Mouse (Mus musculus): ENCODE measurements at regions not wholly inside any gene's neighbourhood (a gene's known extent, or its start where the extent isn't known, plus 50 kb on each side); places are given as distances from the start of the nearest gene placed in this dataset.

- no peak overlapping the region for H3K4me3 ChIP-seq (ENCODE audit: low read depth, low read length)
- no peak overlapping the region for H3K27ac ChIP-seq (replicated peaks; ENCODE audit: low read depth, low read length)
- 57% methylated on average over 6 of the region's 6 CpGs for WGBS
- no peaks in the 10 kb centered on the region for H3K4me1 ChIP-seq (ENCODE audit: control insufficient read depth, insufficient read depth, low read length)
- H3K36me3 ChIP-seq (replicated peaks; ENCODE audit: control insufficient read depth, insufficient read depth, low read depth, low read length), result no peaks in the 10 kb centered on the region
- no peak overlapping the region for H3K4me2 ChIP-seq (ENCODE audit: low read depth, low read length)
- no peak for ATAC-seq (replicated peaks; ENCODE audit: insufficient number of reproducible peaks, low FRiP score, low TSS enrichment, low read depth)
- no peak overlapping the region for H3K9ac ChIP-seq (replicated peaks; ENCODE audit: low read length)
- H3K9me3 ChIP-seq (replicated peaks; ENCODE audit: control insufficient read depth, low read length), result no peaks in the 10 kb centered on the region
- H3K27me3 ChIP-seq (ENCODE audit: control insufficient read depth, insufficient read depth, low read length), result no peaks in the 10 kb centered on the region
- DNase-seq (ENCODE audit: low spot score), result no peak
Observed at GRCm38 (mm10) chr8:109104798-109105326, 389.0 kb upstream of the Pmfbp1 start.

GRCm38 (mm10) chr8:109105693-109106092, 388.1 kb upstream of the Pmfbp1 start:
- ATAC-seq (replicated peaks; ENCODE audit: insufficient number of reproducible peaks, low FRiP score, low TSS enrichment, low read depth), result no peak
- Histone ChIP-seq H3K4me2 (ENCODE audit: low read depth, low read length) (no peak overlapping the region), H3K4me1 (ENCODE audit: control insufficient read depth, insufficient read depth, low read length) (no peaks in the 10 kb centered on the region), H3K36me3 (replicated peaks; ENCODE audit: control insufficient read depth, insufficient read depth, low read depth, low read length) (no peaks in the 10 kb centered on the region), H3K27ac (replicated peaks; ENCODE audit: low read depth, low read length) (no peak overlapping the region), H3K9me3 (replicated peaks; ENCODE audit: control insufficient read depth, low read length) (no peaks in the 10 kb centered on the region), H3K4me3 (ENCODE audit: low read depth, low read length) (no peak overlapping the region), H3K9ac (replicated peaks; ENCODE audit: low read length) (no peak overlapping the region), H3K27me3 (ENCODE audit: control insufficient read depth, insufficient read depth, low read length) (no peaks in the 10 kb centered on the region)
- 33% methylated on average over 6 of the region's 6 CpGs for WGBS
- DNase-seq (ENCODE audit: low spot score), result no peak

- no peak overlapping the region for H3K4me3 ChIP-seq (ENCODE audit: low read depth, low read length)
- no peaks in the 10 kb centered on the region for H3K4me1 ChIP-seq (ENCODE audit: control insufficient read depth, insufficient read depth, low read length)
- no peaks in the 10 kb centered on the region for H3K27me3 ChIP-seq (ENCODE audit: control insufficient read depth, insufficient read depth, low read length)
- H3K4me2 ChIP-seq (ENCODE audit: low read depth, low read length), result no peak overlapping the region
- 39% methylated on average over 9 of the region's 9 CpGs for WGBS
- no peak overlapping the region for H3K9ac ChIP-seq (replicated peaks; ENCODE audit: low read length)
- H3K36me3 ChIP-seq (replicated peaks; ENCODE audit: control insufficient read depth, insufficient read depth, low read depth, low read length), result no peaks in the 10 kb centered on the region
- H3K9me3 ChIP-seq (replicated peaks; ENCODE audit: control insufficient read depth, low read length), result no peaks in the 10 kb centered on the region
- DNase-seq (ENCODE audit: low spot score), result peak; percentile 26
- ATAC-seq (replicated peaks; ENCODE audit: insufficient number of reproducible peaks, low FRiP score, low TSS enrichment, low read depth), result no peak
- no peak overlapping the region for H3K27ac ChIP-seq (replicated peaks; ENCODE audit: low read depth, low read length)
Observed at GRCm38 (mm10) chr8:109106971-109107370, 386.9 kb upstream of the Pmfbp1 start.

DNA sequence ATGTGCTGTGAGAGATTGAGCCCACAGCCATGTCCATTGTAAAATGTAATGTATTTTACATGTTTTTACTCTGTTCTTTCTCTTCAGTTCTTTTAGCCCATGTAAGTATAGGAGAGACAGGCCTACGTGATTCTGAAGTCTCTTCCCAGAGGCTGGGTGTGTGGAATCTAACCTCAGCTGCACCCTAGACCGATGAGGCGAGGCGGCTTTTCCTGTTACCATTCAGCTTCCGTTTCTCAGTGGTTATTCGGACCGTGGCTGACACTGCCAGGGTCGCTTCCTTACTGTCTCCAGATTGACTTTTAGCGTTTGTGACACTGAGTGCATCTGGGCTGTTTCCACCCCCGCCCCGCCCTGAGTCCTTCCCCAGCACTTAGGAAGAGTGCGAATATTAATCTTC, 386.1 kb upstream of the Pmfbp1 start:
- ATAC-seq (replicated peaks; ENCODE audit: insufficient number of reproducible peaks, low FRiP score, low TSS enrichment, low read depth) (no peak), DNase-seq (ENCODE audit: low spot score) (no peak)
- Histone ChIP-seq H3K4me1 (ENCODE audit: control insufficient read depth, insufficient read depth, low read length) (no peaks in the 10 kb centered on the region), H3K9me3 (replicated peaks; ENCODE audit: control insufficient read depth, low read length) (no peaks in the 10 kb centered on the region), H3K4me3 (ENCODE audit: low read depth, low read length) (no peak overlapping the region), H3K36me3 (replicated peaks; ENCODE audit: control insufficient read depth, insufficient read depth, low read depth, low read length) (no peaks in the 10 kb centered on the region), H3K27me3 (ENCODE audit: control insufficient read depth, insufficient read depth, low read length) (no peaks in the 10 kb centered on the region), H3K4me2 (ENCODE audit: low read depth, low read length) (no peak overlapping the region), H3K9ac (replicated peaks; ENCODE audit: low read length) (no peak overlapping the region), H3K27ac (replicated peaks; ENCODE audit: low read depth, low read length) (no peak overlapping the region)
- 58% methylated on average over 12 of the region's 12 CpGs for WGBS

- Histone ChIP-seq H3K4me2 (ENCODE audit: low read depth, low read length) (no peak overlapping the region), H3K9me3 (replicated peaks; ENCODE audit: control insufficient read depth, low read length) (no peaks in the 10 kb centered on the region), H3K4me3 (ENCODE audit: low read depth, low read length) (no peak overlapping the region), H3K36me3 (replicated peaks; ENCODE audit: control insufficient read depth, insufficient read depth, low read depth, low read length) (no peaks in the 10 kb centered on the region), H3K4me1 (ENCODE audit: control insufficient read depth, insufficient read depth, low read length) (no peaks in the 10 kb centered on the region), H3K9ac (replicated peaks; ENCODE audit: low read length) (no peak overlapping the region), H3K27me3 (ENCODE audit: control insufficient read depth, insufficient read depth, low read length) (no peaks in the 10 kb centered on the region), H3K27ac (replicated peaks; ENCODE audit: low read depth, low read length) (no peak overlapping the region)
- 76% methylated on average over 4 of the region's 4 CpGs for WGBS
- no peak for ATAC-seq (replicated peaks; ENCODE audit: insufficient number of reproducible peaks, low FRiP score, low TSS enrichment, low read depth)
- DNase-seq (ENCODE audit: low spot score), result no peak
Observed at GRCm38 (mm10) chr8:109109390-109109789, 384.4 kb upstream of the Pmfbp1 start.

DNA sequence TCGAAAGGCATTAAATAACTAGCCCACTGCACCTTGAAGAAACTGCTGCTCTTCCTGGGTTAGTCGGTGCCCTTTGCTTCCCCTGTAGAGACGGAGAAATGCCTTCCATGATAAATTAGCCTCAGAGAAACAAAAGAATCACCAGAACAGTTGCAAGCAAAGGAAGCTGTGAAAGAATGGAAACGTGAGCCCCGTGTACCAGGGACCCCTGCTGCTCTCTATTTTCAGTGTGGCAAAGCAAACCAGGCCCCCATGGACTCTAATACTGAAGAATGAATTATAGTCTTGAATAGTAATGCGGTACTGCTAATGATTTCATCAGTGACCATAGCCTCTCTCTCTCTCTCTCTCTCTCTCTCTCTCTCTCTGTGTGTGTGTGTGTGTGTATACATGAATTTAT, 372.1 kb upstream of the Pmfbp1 start:
- Histone ChIP-seq H3K36me3 (replicated peaks; ENCODE audit: control insufficient read depth, insufficient read depth, low read depth, low read length) (no peaks in the 10 kb centered on the region), H3K27me3 (ENCODE audit: control insufficient read depth, insufficient read depth, low read length) (no peaks in the 10 kb centered on the region), H3K4me2 (ENCODE audit: low read depth, low read length) (no peak overlapping the region), H3K9ac (replicated peaks; ENCODE audit: low read length) (no peak overlapping the region), H3K9me3 (replicated peaks; ENCODE audit: control insufficient read depth, low read length) (no peaks in the 10 kb centered on the region), H3K27ac (replicated peaks; ENCODE audit: low read depth, low read length) (no peak overlapping the region), H3K4me3 (ENCODE audit: low read depth, low read length) (no peak overlapping the region), H3K4me1 (ENCODE audit: control insufficient read depth, insufficient read depth, low read length) (no peaks in the 10 kb centered on the region)
- ATAC-seq (replicated peaks; ENCODE audit: insufficient number of reproducible peaks, low FRiP score, low TSS enrichment, low read depth), result no peak
- 38% methylated on average over 6 of the region's 6 CpGs for WGBS
- no peak for DNase-seq (ENCODE audit: low spot score)

GRCm38 (mm10) chr8:109142495-109143158, 351.2 kb upstream of the Pmfbp1 start:
- H3K4me3 ChIP-seq (ENCODE audit: low read depth, low read length), result no peak overlapping the region
- no peaks in the 10 kb centered on the region for H3K36me3 ChIP-seq (replicated peaks; ENCODE audit: control insufficient read depth, insufficient read depth, low read depth, low read length)
- no peak overlapping the region for H3K27ac ChIP-seq (replicated peaks; ENCODE audit: low read depth, low read length)
- WGBS, result 88% methylated on average over 8 of the region's 8 CpGs
- no peaks in the 10 kb centered on the region for H3K9me3 ChIP-seq (replicated peaks; ENCODE audit: control insufficient read depth, low read length)
- DNase-seq (ENCODE audit: low spot score) (no peak), ATAC-seq (replicated peaks; ENCODE audit: insufficient number of reproducible peaks, low FRiP score, low TSS enrichment, low read depth) (no peak)
- no peak overlapping the region for H3K9ac ChIP-seq (replicated peaks; ENCODE audit: low read length)
- no peaks in the 10 kb centered on the region for H3K4me1 ChIP-seq (ENCODE audit: control insufficient read depth, insufficient read depth, low read length)
- no peaks in the 10 kb centered on the region for H3K27me3 ChIP-seq (ENCODE audit: control insufficient read depth, insufficient read depth, low read length)
- no peak overlapping the region for H3K4me2 ChIP-seq (ENCODE audit: low read depth, low read length)

DNA sequence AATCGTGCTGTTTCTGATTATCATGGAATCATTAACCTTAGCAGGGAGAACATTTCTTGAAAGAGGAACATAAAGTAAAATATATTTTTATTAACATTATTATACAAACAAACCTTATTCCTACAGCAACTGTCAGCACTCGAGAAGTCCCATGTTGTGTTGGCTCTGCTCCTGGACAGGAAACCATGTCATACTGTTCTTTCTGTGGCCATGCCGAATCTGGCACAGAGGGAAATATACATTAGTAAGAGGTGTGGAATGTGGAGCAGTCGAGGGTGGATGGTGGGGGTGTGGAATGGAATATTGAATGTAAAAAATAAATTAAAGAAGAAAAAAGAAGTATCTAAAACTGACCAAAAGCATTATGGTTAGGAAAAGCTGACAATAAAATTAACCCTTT, 342.1 kb upstream of the Pmfbp1 start:
- no peaks in the 10 kb centered on the region for H3K4me1 ChIP-seq (ENCODE audit: control insufficient read depth, insufficient read depth, low read length)
- H3K9ac ChIP-seq (replicated peaks; ENCODE audit: low read length), result no peak overlapping the region
- H3K9me3 ChIP-seq (replicated peaks; ENCODE audit: control insufficient read depth, low read length), result no peaks in the 10 kb centered on the region
- DNase-seq (ENCODE audit: low spot score) (no peak), ATAC-seq (replicated peaks; ENCODE audit: insufficient number of reproducible peaks, low FRiP score, low TSS enrichment, low read depth) (no peak)
- no peaks in the 10 kb centered on the region for H3K27me3 ChIP-seq (ENCODE audit: control insufficient read depth, insufficient read depth, low read length)
- H3K36me3 ChIP-seq (replicated peaks; ENCODE audit: control insufficient read depth, insufficient read depth, low read depth, low read length), result no peaks in the 10 kb centered on the region
- H3K4me2 ChIP-seq (ENCODE audit: low read depth, low read length), result no peak overlapping the region
- 79% methylated on average over 4 of the region's 4 CpGs for WGBS
- H3K4me3 ChIP-seq (ENCODE audit: low read depth, low read length), result no peak overlapping the region
- no peak overlapping the region for H3K27ac ChIP-seq (replicated peaks; ENCODE audit: low read depth, low read length)
